Mouse (Mus musculus): Measurements from ENCODE around the gene Efcab12. TPM values are rescaled to one million over a fixed set of nuclear protein-coding genes. Genes with fewer than 3 reads are reported as not detected.
A peak's percentile ranks its signal among the peaks of the same experiment; 100 is the strongest.

Gene Efcab12
- polyA plus RNA-seq, 1 experiment from 2014 or later: 2.1 TPM

- Histone ChIP-seq H3K9me3 (ENCODE audit: control insufficient read depth, low read length) (no peaks in the 10 kb centered on the region), H3K4me3 (ENCODE audit: low read depth, low read length) (no peak overlapping the region), H3K4me1 (replicated peaks; ENCODE audit: control insufficient read depth, insufficient read depth, low read length) (no peaks in the 10 kb centered on the region), H3K27ac (ENCODE audit: low read depth, low read length) (no peak overlapping the region), H3K36me3 (ENCODE audit: control insufficient read depth, insufficient read depth, low read length) (no peaks in the 10 kb centered on the region), H3K4me2 (replicated peaks; ENCODE audit: low read depth, low read length) (no peak overlapping the region), H3K27me3 (ENCODE audit: control insufficient read depth, insufficient read depth, low read length) (no peaks in the 10 kb centered on the region), H3K9ac (ENCODE audit: low read depth, low read length) (no peak overlapping the region)
- no peak for DNase-seq (ENCODE audit: low spot score)
- ATAC-seq (ENCODE audit: low FRiP score): no peak
- WGBS: 92% methylated on average over 4 of the region's 4 CpGs
Measured at GRCm38 (mm10) chr6:115865246-115865645, 27.0 kb upstream of the Efcab12 start.

GRCm38 (mm10) chr6:115863340-115863841, 25.2 kb upstream of the Efcab12 start:
- WGBS: 74% methylated on average over 7 of the region's 7 CpGs
- H3K27ac ChIP-seq (ENCODE audit: low read depth, low read length): no peak overlapping the region
- no peaks in the 10 kb centered on the region for H3K9me3 ChIP-seq (ENCODE audit: control insufficient read depth, low read length)
- no peaks in the 10 kb centered on the region for H3K4me1 ChIP-seq (replicated peaks; ENCODE audit: control insufficient read depth, insufficient read depth, low read length)
- no peak overlapping the region for H3K4me3 ChIP-seq (ENCODE audit: low read depth, low read length)
- no peak overlapping the region for H3K4me2 ChIP-seq (replicated peaks; ENCODE audit: low read depth, low read length)
- no peaks in the 10 kb centered on the region for H3K36me3 ChIP-seq (ENCODE audit: control insufficient read depth, insufficient read depth, low read length)
- ATAC-seq (ENCODE audit: low FRiP score) (no peak), DNase-seq (ENCODE audit: low spot score) (no peak)
- H3K9ac ChIP-seq (ENCODE audit: low read depth, low read length): no peak overlapping the region
- no peaks in the 10 kb centered on the region for H3K27me3 ChIP-seq (ENCODE audit: control insufficient read depth, insufficient read depth, low read length)

DNA sequence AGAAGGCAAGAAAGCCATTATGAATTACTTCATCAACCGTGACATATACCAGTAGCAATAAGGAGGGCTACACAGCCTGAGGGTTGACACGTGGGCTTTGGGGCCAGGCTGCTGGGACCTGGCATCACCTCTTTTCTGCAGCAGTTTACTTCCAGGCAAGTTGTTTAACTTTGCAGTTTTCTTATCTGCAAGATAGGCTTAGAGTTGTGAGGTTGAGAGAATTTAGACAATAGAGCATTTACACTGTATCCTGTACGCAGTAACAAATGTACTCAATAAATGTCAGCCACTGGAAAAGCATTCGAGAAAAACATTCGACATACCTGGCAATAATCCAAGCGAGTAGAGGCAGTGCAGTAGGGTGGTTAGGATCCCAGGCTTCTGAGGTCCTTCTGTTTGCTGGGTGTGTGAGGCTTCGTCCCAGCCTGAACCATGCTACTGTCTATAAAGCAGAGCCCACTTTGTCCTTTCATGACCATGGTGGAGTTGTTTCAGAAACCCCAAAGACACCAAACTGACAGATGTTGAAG, 21.9 kb upstream of the Efcab12 start:
- H3K27me3 ChIP-seq (ENCODE audit: control insufficient read depth, insufficient read depth, low read length): no peaks in the 10 kb centered on the region
- no peaks in the 10 kb centered on the region for H3K36me3 ChIP-seq (ENCODE audit: control insufficient read depth, insufficient read depth, low read length)
- H3K9me3 ChIP-seq (ENCODE audit: control insufficient read depth, low read length): no peaks in the 10 kb centered on the region
- ATAC-seq (ENCODE audit: low FRiP score) (no peak), DNase-seq (ENCODE audit: low spot score) (no peak)
- no peak overlapping the region for H3K4me2 ChIP-seq (replicated peaks; ENCODE audit: low read depth, low read length)
- no peak overlapping the region for H3K4me3 ChIP-seq (ENCODE audit: low read depth, low read length)
- H3K9ac ChIP-seq (ENCODE audit: low read depth, low read length): no peak overlapping the region
- WGBS: 89% methylated on average over 7 of the region's 7 CpGs
- no peaks in the 10 kb centered on the region for H3K4me1 ChIP-seq (replicated peaks; ENCODE audit: control insufficient read depth, insufficient read depth, low read length)
- H3K27ac ChIP-seq (ENCODE audit: low read depth, low read length): no peak overlapping the region

DNA sequence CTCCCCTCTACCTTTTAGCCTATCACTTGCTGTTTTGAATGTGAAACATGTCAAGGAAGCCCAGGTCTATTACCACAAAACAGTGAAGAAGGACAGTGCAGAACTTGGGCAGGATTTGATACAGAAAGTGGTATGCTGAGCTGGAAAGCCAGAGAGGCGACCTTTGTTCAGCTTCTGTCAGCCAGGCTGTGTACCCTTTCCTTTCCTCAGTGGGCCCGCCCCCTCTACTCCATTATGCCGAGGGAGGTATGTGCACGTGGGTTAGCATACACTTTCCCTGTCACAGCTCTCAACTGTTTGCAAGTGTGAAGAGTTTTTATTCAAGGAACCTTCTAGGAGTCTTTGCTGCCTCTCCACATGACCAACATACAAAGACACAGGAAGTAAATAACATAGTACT, 21.0 kb upstream of the Efcab12 start:
- H3K4me1 ChIP-seq (replicated peaks; ENCODE audit: control insufficient read depth, insufficient read depth, low read length): no peaks in the 10 kb centered on the region
- H3K36me3 ChIP-seq (ENCODE audit: control insufficient read depth, insufficient read depth, low read length): no peaks in the 10 kb centered on the region
- no peak overlapping the region for H3K27ac ChIP-seq (ENCODE audit: low read depth, low read length)
- no peaks in the 10 kb centered on the region for H3K27me3 ChIP-seq (ENCODE audit: control insufficient read depth, insufficient read depth, low read length)
- no peaks in the 10 kb centered on the region for H3K9me3 ChIP-seq (ENCODE audit: control insufficient read depth, low read length)
- ATAC-seq (ENCODE audit: low FRiP score): no peak
- WGBS: 59% methylated on average over 4 of the region's 4 CpGs
- H3K9ac ChIP-seq (ENCODE audit: low read depth, low read length): no peak overlapping the region
- no peak overlapping the region for H3K4me3 ChIP-seq (ENCODE audit: low read depth, low read length)
- no peak for DNase-seq (ENCODE audit: low spot score)
- H3K4me2 ChIP-seq (replicated peaks; ENCODE audit: low read depth, low read length): no peak overlapping the region

DNA sequence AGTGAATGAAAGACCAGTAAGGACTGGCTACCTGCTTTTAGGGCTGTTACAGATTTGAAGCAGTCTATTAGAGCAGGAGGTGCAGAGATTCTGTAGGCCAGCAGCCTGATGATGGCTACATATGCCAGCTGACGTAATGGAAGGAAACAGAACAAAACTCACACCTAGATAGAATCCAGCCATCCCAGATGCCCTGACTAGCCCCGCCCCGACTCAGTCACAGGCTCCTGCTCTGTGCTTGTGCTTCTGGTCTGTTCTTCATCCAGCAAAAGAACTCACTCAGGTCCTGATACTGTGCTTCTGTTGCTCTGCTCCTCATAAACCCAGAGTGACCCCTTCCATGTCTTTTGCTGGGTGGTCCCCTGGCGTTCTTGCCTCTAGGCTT, 18.1 kb upstream of the Efcab12 start:
- H3K27me3 ChIP-seq (ENCODE audit: control insufficient read depth, insufficient read depth, low read length): no peaks in the 10 kb centered on the region
- ATAC-seq (ENCODE audit: low FRiP score) (no peak), DNase-seq (ENCODE audit: low spot score) (no peak)
- WGBS: 91% methylated on average over 4 of the region's 4 CpGs
- no peak overlapping the region for H3K4me3 ChIP-seq (ENCODE audit: low read depth, low read length)
- no peaks in the 10 kb centered on the region for H3K9me3 ChIP-seq (ENCODE audit: control insufficient read depth, low read length)
- no peak overlapping the region for H3K4me2 ChIP-seq (replicated peaks; ENCODE audit: low read depth, low read length)
- no peaks in the 10 kb centered on the region for H3K36me3 ChIP-seq (ENCODE audit: control insufficient read depth, insufficient read depth, low read length)
- H3K9ac ChIP-seq (ENCODE audit: low read depth, low read length): no peak overlapping the region
- no peak overlapping the region for H3K27ac ChIP-seq (ENCODE audit: low read depth, low read length)
- no peaks in the 10 kb centered on the region for H3K4me1 ChIP-seq (replicated peaks; ENCODE audit: control insufficient read depth, insufficient read depth, low read length)

DNA sequence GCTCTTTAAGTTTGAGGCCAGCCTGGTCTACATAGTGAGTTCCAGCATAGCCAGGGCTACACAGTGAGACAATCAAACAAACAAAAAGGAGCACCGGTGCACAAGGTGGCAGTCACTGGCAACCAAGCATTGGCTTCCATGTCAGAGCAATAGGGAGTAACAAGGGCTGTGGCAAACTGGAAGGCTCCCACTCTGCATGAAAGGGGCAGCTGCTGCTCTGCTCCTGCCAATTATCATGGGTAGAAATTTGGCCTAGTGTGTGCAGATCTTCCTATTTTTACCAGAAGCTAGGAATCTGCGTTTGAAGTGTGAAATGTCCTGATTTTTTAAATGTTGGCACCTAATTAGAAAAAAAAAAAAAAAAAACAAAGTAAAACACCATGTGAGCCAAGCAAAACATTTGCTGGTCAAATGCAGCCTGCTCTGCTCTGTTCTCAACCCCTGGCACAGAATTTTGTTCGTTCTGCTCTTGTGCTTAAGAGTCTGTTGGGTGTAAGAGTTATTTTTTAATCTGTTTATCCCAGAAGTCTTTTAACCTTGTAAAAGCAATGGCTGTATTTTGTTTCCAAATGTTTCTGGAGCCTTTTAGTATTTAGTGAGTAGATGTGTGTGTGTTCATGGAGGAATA, 17.6 kb upstream of the Efcab12 start:
- Histone ChIP-seq H3K36me3 (ENCODE audit: control insufficient read depth, insufficient read depth, low read length) (no peaks in the 10 kb centered on the region), H3K4me1 (replicated peaks; ENCODE audit: control insufficient read depth, insufficient read depth, low read length) (no peaks in the 10 kb centered on the region), H3K27me3 (ENCODE audit: control insufficient read depth, insufficient read depth, low read length) (no peaks in the 10 kb centered on the region), H3K9me3 (ENCODE audit: control insufficient read depth, low read length) (no peaks in the 10 kb centered on the region), H3K4me3 (ENCODE audit: low read depth, low read length) (no peak overlapping the region), H3K27ac (ENCODE audit: low read depth, low read length) (no peak overlapping the region), H3K9ac (ENCODE audit: low read depth, low read length) (no peak overlapping the region), H3K4me2 (replicated peaks; ENCODE audit: low read depth, low read length) (no peak overlapping the region)
- DNase-seq (ENCODE audit: low spot score) (no peak), ATAC-seq (ENCODE audit: low FRiP score) (no peak)
- WGBS: 87% methylated on average over 3 of the region's 3 CpGs

- ATAC-seq (ENCODE audit: low FRiP score) (no peak), DNase-seq (ENCODE audit: low spot score) (peak; percentile 25)
- Histone ChIP-seq H3K4me1 (replicated peaks; ENCODE audit: control insufficient read depth, insufficient read depth, low read length) (no peaks in the 10 kb centered on the region), H3K9me3 (ENCODE audit: control insufficient read depth, low read length) (no peaks in the 10 kb centered on the region), H3K27ac (ENCODE audit: low read depth, low read length) (no peak overlapping the region), H3K9ac (ENCODE audit: low read depth, low read length) (no peak overlapping the region), H3K36me3 (ENCODE audit: control insufficient read depth, insufficient read depth, low read length) (no peaks in the 10 kb centered on the region), H3K4me2 (replicated peaks; ENCODE audit: low read depth, low read length) (no peak overlapping the region), H3K27me3 (ENCODE audit: control insufficient read depth, insufficient read depth, low read length) (no peaks in the 10 kb centered on the region), H3K4me3 (ENCODE audit: low read depth, low read length) (no peak overlapping the region)
- 62% methylated on average over 2 of the region's 2 CpGs for WGBS
Measured at GRCm38 (mm10) chr6:115854432-115854831, 16.2 kb upstream of the Efcab12 start.

GRCm38 (mm10) chr6:115853985-115854384, 15.8 kb upstream of the Efcab12 start:
- H3K4me2 ChIP-seq (replicated peaks; ENCODE audit: low read depth, low read length): peak overlapping the region; percentile 71
- no peaks in the 10 kb centered on the region for H3K36me3 ChIP-seq (ENCODE audit: control insufficient read depth, insufficient read depth, low read length)
- H3K9ac ChIP-seq (ENCODE audit: low read depth, low read length): peak overlapping the region; percentile 42
- ATAC-seq (ENCODE audit: low FRiP score) (no peak), DNase-seq (ENCODE audit: low spot score) (no peak)
- H3K9me3 ChIP-seq (ENCODE audit: control insufficient read depth, low read length): no peaks in the 10 kb centered on the region
- no peaks in the 10 kb centered on the region for H3K27me3 ChIP-seq (ENCODE audit: control insufficient read depth, insufficient read depth, low read length)
- H3K27ac ChIP-seq (ENCODE audit: low read depth, low read length): peak overlapping the region; percentile 80
- peak overlapping the region; percentile 62 for H3K4me3 ChIP-seq (ENCODE audit: low read depth, low read length)
- 49% methylated on average over 7 of the region's 7 CpGs for WGBS
- no peaks in the 10 kb centered on the region for H3K4me1 ChIP-seq (replicated peaks; ENCODE audit: control insufficient read depth, insufficient read depth, low read length)

GRCm38 (mm10) chr6:115853091-115853813, 15.0 kb upstream of the Efcab12 start, which contains the start of the genes Mbd4 and Ift122:
TSS of gene Mbd4 (minus strand) at chr6:115853371.
TSS of gene Ift122 (plus strand) at chr6:115853470.
- Histone ChIP-seq H3K4me1 (replicated peaks; ENCODE audit: control insufficient read depth, insufficient read depth, low read length) (no peaks in the 10 kb centered on the region), H3K27ac (ENCODE audit: low read depth, low read length) (peak within 1 kb of the TSS; percentile 83), H3K4me3 (ENCODE audit: low read depth, low read length) (peak within 1 kb of the TSS; percentile 62), H3K9ac (ENCODE audit: low read depth, low read length) (peak within 1 kb of the TSS; percentile 60), H3K36me3 (ENCODE audit: control insufficient read depth, insufficient read depth, low read length) (no peaks in the 10 kb centered on the region), H3K9me3 (ENCODE audit: control insufficient read depth, low read length) (no peaks in the 10 kb centered on the region), H3K4me2 (replicated peaks; ENCODE audit: low read depth, low read length) (peak within 1 kb of the TSS; percentile 71), H3K27me3 (ENCODE audit: control insufficient read depth, insufficient read depth, low read length) (no peaks in the 10 kb centered on the region)
- ATAC-seq (ENCODE audit: low FRiP score): peak; percentile 99
- DNase-seq (ENCODE audit: low spot score): peak; percentile 99
- WGBS: under 1% methylated on average over 51 of the region's 51 CpGs
